Mouse (Mus musculus) spleen, adult 2 months (tissue): ENCODE measurements around the gene Nrxn3.

Experiments used
- CTCF ChIP-seq: fragments of 200-500 bp; IDR thresholded peaks from 2 replicates; pipeline ENCODE4 v1.5.1; 2011; ENCODE audit warnings: mild to moderate bottlenecking, inconsistent platforms; ENCODE audit not compliant: insufficient read depth, insufficient read length, insufficient replicate concordance; ENCODE audit errors: extremely low read depth
- POLR2A ChIP-seq: fragments of 200-500 bp; IDR thresholded peaks from 2 replicates; pipeline ENCODE4 v1.6.1; 2011; ENCODE audit warnings: low read depth, low read length, inconsistent platforms

GRCm38 (mm10) chr12:90166118-90166517 lies 1443.4 kb downstream of the Nrxn3 start:
- TF ChIP-seq CTCF: no peak
- no peak for TF ChIP-seq POLR2A
